Mouse (Mus musculus): ENCODE results near the gene Masp2. TPM values are rescaled to one million over a fixed set of nuclear protein-coding genes. Genes with fewer than 3 reads are reported as not detected.

Masp2 gene
- polyA plus RNA-seq, 1 experiment from 2014 or later = 0.39 TPM

- Histone ChIP-seq H3K9ac (peak overlapping the region; percentile 52), H3K4me2 (peak overlapping the region; percentile 92), H3K27ac (ENCODE audit: low read depth) (peak overlapping the region; percentile 82), H3K4me1 (ENCODE audit: insufficient read depth) (0 out of 2 replicates have a peak, but pooled peaks cover 4% of the 10 kb centered on the region), H3K27me3 (ENCODE audit: insufficient read depth, low read length) (no peaks in the 10 kb centered on the region), H3K9me3 (ENCODE audit: low read depth, low read length) (no peaks in the 10 kb centered on the region), H3K4me3 (ENCODE audit: low read depth, low read length) (peak overlapping the region; percentile 96), H3K36me3 (ENCODE audit: insufficient read depth) (peaks cover 29% of the 10 kb centered on the region)
- DNase-seq (peak; percentile 57), ATAC-seq (ENCODE audit: insufficient read depth) (no peak)
- no peak for TF ChIP-seq CTCF (IDR thresholded peaks at IDR 0.05; ENCODE audit: low read depth)
- WGBS = 4% methylated on average over 18 of the region's 18 CpGs
Observed at GRCm38 (mm10) chr4:148590421-148591170, 11.8 kb upstream of the Masp2 start.

- Histone ChIP-seq H3K4me2 (peak within 1 kb of the TSS; percentile 92), H3K4me1 (ENCODE audit: insufficient read depth) (0 out of 2 replicates have a peak, but pooled peaks cover 4% of the 10 kb centered on the region), H3K36me3 (ENCODE audit: insufficient read depth) (peaks cover 35% of the 10 kb centered on the region), H3K27me3 (ENCODE audit: insufficient read depth, low read length) (no peaks in the 10 kb centered on the region), H3K4me3 (ENCODE audit: low read depth, low read length) (peak within 1 kb of the TSS; percentile 96), H3K9me3 (ENCODE audit: low read depth, low read length) (no peaks in the 10 kb centered on the region), H3K27ac (ENCODE audit: low read depth) (peak within 1 kb of the TSS; percentile 82), H3K9ac (peak within 1 kb of the TSS; percentile 85)
- peak; percentile 98 for DNase-seq
- no peak for TF ChIP-seq CTCF (IDR thresholded peaks at IDR 0.05; ENCODE audit: low read depth)
- WGBS = under 1% methylated on average over 48 of the region's 50 CpGs
- peak; percentile 99 for ATAC-seq (ENCODE audit: insufficient read depth)
Observed at GRCm38 (mm10) chr4:148591171-148591630, 11.2 kb upstream of the Masp2 start, which contains the start of gene Srm. TSS of gene Srm (plus strand) at chr4:148591503.

GRCm38 (mm10) chr4:148591637-148592380 lies 10.5 kb upstream of the Masp2 start:
- 0 out of 2 replicates have a peak, but pooled peaks cover 4% of the 10 kb centered on the region for H3K4me1 ChIP-seq (ENCODE audit: insufficient read depth)
- DNase-seq = peak; percentile 53
- peaks cover 41% of the 10 kb centered on the region for H3K36me3 ChIP-seq (ENCODE audit: insufficient read depth)
- peak overlapping the region; percentile 85 for H3K9ac ChIP-seq
- no peak for TF ChIP-seq CTCF (IDR thresholded peaks at IDR 0.05; ENCODE audit: low read depth)
- no peaks in the 10 kb centered on the region for H3K27me3 ChIP-seq (ENCODE audit: insufficient read depth, low read length)
- peak; percentile 51; the same call in 1 of the 2 replicates for ATAC-seq (ENCODE audit: insufficient read depth)
- WGBS = under 1% methylated on average over 53 of the region's 53 CpGs
- no peaks in the 10 kb centered on the region for H3K9me3 ChIP-seq (ENCODE audit: low read depth, low read length)
- H3K27ac ChIP-seq (ENCODE audit: low read depth) = peak overlapping the region; percentile 46; the same call in 1 of the 2 replicates
- peak overlapping the region; percentile 92 for H3K4me2 ChIP-seq
- H3K4me3 ChIP-seq (ENCODE audit: low read depth, low read length) = peak overlapping the region; percentile 96

GRCm38 (mm10) chr4:148593996-148594395 lies 8.4 kb upstream of the Masp2 start:
- H3K4me3 ChIP-seq (ENCODE audit: low read depth, low read length) = no peak overlapping the region
- 0 out of 2 replicates have a peak, but pooled peaks cover 4% of the 10 kb centered on the region for H3K4me1 ChIP-seq (ENCODE audit: insufficient read depth)
- no peak overlapping the region for H3K4me2 ChIP-seq
- WGBS = 90% methylated on average over 11 of the region's 11 CpGs
- H3K36me3 ChIP-seq (ENCODE audit: insufficient read depth) = peaks cover 58% of the 10 kb centered on the region
- no peaks in the 10 kb centered on the region for H3K9me3 ChIP-seq (ENCODE audit: low read depth, low read length)
- no peak overlapping the region for H3K9ac ChIP-seq
- TF ChIP-seq CTCF (IDR thresholded peaks at IDR 0.05; ENCODE audit: low read depth) = no peak
- H3K27me3 ChIP-seq (ENCODE audit: insufficient read depth, low read length) = no peaks in the 10 kb centered on the region
- DNase-seq (no peak), ATAC-seq (ENCODE audit: insufficient read depth) (no peak)
- no peak overlapping the region for H3K27ac ChIP-seq (ENCODE audit: low read depth)

- TF ChIP-seq CTCF (IDR thresholded peaks at IDR 0.05; ENCODE audit: low read depth) = no peak
- DNase-seq (no peak), ATAC-seq (ENCODE audit: insufficient read depth) (no peak)
- H3K9me3 ChIP-seq (ENCODE audit: low read depth, low read length) = no peaks in the 10 kb centered on the region
- H3K36me3 ChIP-seq (ENCODE audit: insufficient read depth) = peaks cover 62% of the 10 kb centered on the region
- 0 out of 2 replicates have a peak, but pooled peaks cover 4% of the 10 kb centered on the region for H3K4me1 ChIP-seq (ENCODE audit: insufficient read depth)
- H3K4me3 ChIP-seq (ENCODE audit: low read depth, low read length) = no peak overlapping the region
- no peaks in the 10 kb centered on the region for H3K27me3 ChIP-seq (ENCODE audit: insufficient read depth, low read length)
- H3K9ac ChIP-seq = no peak overlapping the region
- 86% methylated on average over 6 of the region's 6 CpGs for WGBS
- H3K27ac ChIP-seq (ENCODE audit: low read depth) = no peak overlapping the region
- no peak overlapping the region for H3K4me2 ChIP-seq
Observed at GRCm38 (mm10) chr4:148595916-148596315, 6.4 kb upstream of the Masp2 start.

GRCm38 (mm10) chr4:148596731-148597130 lies 5.6 kb upstream of the Masp2 start:
- ATAC-seq (ENCODE audit: insufficient read depth) = no peak
- Histone ChIP-seq H3K9ac (no peak overlapping the region), H3K27me3 (ENCODE audit: insufficient read depth, low read length) (no peaks in the 10 kb centered on the region), H3K4me3 (ENCODE audit: low read depth, low read length) (no peak overlapping the region), H3K9me3 (ENCODE audit: low read depth, low read length) (no peaks in the 10 kb centered on the region), H3K4me1 (ENCODE audit: insufficient read depth) (0 out of 2 replicates have a peak, but pooled peaks cover 4% of the 10 kb centered on the region), H3K36me3 (ENCODE audit: insufficient read depth) (peaks cover 62% of the 10 kb centered on the region), H3K27ac (ENCODE audit: low read depth) (no peak overlapping the region), H3K4me2 (no peak overlapping the region)
- no peak for TF ChIP-seq CTCF (IDR thresholded peaks at IDR 0.05; ENCODE audit: low read depth)
- DNase-seq = no peak
- 98% methylated on average over 3 of the region's 3 CpGs for WGBS

- no peaks in the 10 kb centered on the region for H3K4me1 ChIP-seq (ENCODE audit: insufficient read depth)
- 95% methylated on average over 12 of the region's 12 CpGs for WGBS
- DNase-seq = no peak
- ATAC-seq (ENCODE audit: insufficient read depth) = no peak
- H3K27me3 ChIP-seq (ENCODE audit: insufficient read depth, low read length) = no peaks in the 10 kb centered on the region
- peaks cover 50% of the 10 kb centered on the region for H3K36me3 ChIP-seq (ENCODE audit: insufficient read depth)
- H3K9ac ChIP-seq = no peak overlapping the region
- no peak overlapping the region for H3K4me3 ChIP-seq (ENCODE audit: low read depth, low read length)
- H3K27ac ChIP-seq (ENCODE audit: low read depth) = no peak overlapping the region
- no peaks in the 10 kb centered on the region for H3K9me3 ChIP-seq (ENCODE audit: low read depth, low read length)
- TF ChIP-seq CTCF (IDR thresholded peaks at IDR 0.05; ENCODE audit: low read depth) = no peak
- no peak overlapping the region for H3K4me2 ChIP-seq
Observed at GRCm38 (mm10) chr4:148598826-148599225, 3.5 kb upstream of the Masp2 start.
